Comparison of ENCODE assay signal across 8 mouse cellular contexts in genomic region chr2:165201761-165202751, GRCm38 (mm10). TPM values are rescaled to one million over a fixed set of nuclear protein-coding genes. Genes with fewer than 3 reads are reported as not detected.
DNase-seq lines count a peak whose midpoint lies in the region; ATAC-seq and TF ChIP-seq lines count a peak whose summit lies in the region.

No protein-coding gene starts in this region.

- H3K4me2 ChIP-seq in forebrain, embryonic 12.5 days: peak overlapping the region; percentile 57
- H3K4me2 ChIP-seq in liver, postnatal 0 days (ENCODE audit: low read depth, low read length): peak overlapping the region; percentile 35
- H3K4me2 ChIP-seq in stomach, embryonic 16.5 days (ENCODE audit: low read depth, low read length): peak overlapping the region; percentile 51

- H3K4me1 ChIP-seq in forebrain, embryonic 12.5 days: peaks cover 51% of the 10 kb centered on the region
- H3K4me1 ChIP-seq in liver, postnatal 0 days (ENCODE audit: insufficient read depth): no peaks in the 10 kb centered on the region; the same call in 1 of the 2 replicates
- H3K4me1 ChIP-seq in stomach, embryonic 16.5 days (ENCODE audit: control insufficient read depth, insufficient read depth, low read length): no peaks in the 10 kb centered on the region

- peak; percentile 50; the same call in 1 of the 2 replicates for ATAC-seq in forebrain, embryonic 12.5 days (ENCODE audit: low FRiP score)
- ATAC-seq in liver, postnatal 0 days: 0 out of 2 replicates have a peak, but pooled peaks have one; percentile 23
- no peak for ATAC-seq in stomach, embryonic 16.5 days (ENCODE audit: insufficient read depth, low FRiP score)

- peak; percentile 25 for DNase-seq in gastrocnemius, postnatal 14 days
- no peak for DNase-seq in gastrocnemius, adult 8-10 months (ENCODE audit: low spot score in 2 of 2)
- peak; percentile 76 for DNase-seq in NIH3T3 (ENCODE audit: low read depth)
- peak; percentile 67 to 74 for DNase-seq in layer of hippocampus, adult 18-20 months (ENCODE audit: low spot score in 2 of 2)
- no peak for DNase-seq in liver, postnatal 0 days
- DNase-seq in spleen, adult 18-20 months: no peak

- H3K27me3 ChIP-seq in forebrain, embryonic 12.5 days: peaks cover 36% of the 10 kb centered on the region
- peaks cover 18% of the 10 kb centered on the region for H3K27me3 ChIP-seq in liver, postnatal 0 days (ENCODE audit: insufficient read depth, low read length)
- H3K27me3 ChIP-seq in stomach, embryonic 16.5 days (ENCODE audit: control insufficient read depth, insufficient read depth, low read length): peaks cover 11% of the 10 kb centered on the region; the same call in 1 of the 2 replicates

- peak overlapping the region; percentile 27 for H3K4me3 ChIP-seq in forebrain, embryonic 12.5 days (replicated peaks)
- H3K4me3 ChIP-seq in liver, postnatal 0 days (ENCODE audit: low read depth, low read length): no peak overlapping the region
- peak overlapping the region; percentile 30 for H3K4me3 ChIP-seq in stomach, embryonic 16.5 days (replicated peaks; ENCODE audit: low read length)

- peak overlapping the region; percentile 26; the same call in 1 of the 2 replicates for H3K9ac ChIP-seq in forebrain, embryonic 12.5 days
- no peak overlapping the region for H3K9ac ChIP-seq in liver, postnatal 0 days (replicated peaks)
- 0 out of 2 replicates have a peak overlapping the region, but pooled peaks have one; percentile 26 for H3K9ac ChIP-seq in stomach, embryonic 16.5 days (ENCODE audit: low read length)

- no peaks in the 10 kb centered on the region for H3K9me3 ChIP-seq in forebrain, embryonic 12.5 days
- no peaks in the 10 kb centered on the region for H3K9me3 ChIP-seq in liver, postnatal 0 days (ENCODE audit: low read length)
- no peaks in the 10 kb centered on the region for H3K9me3 ChIP-seq in stomach, embryonic 16.5 days (replicated peaks; ENCODE audit: control insufficient read depth, low read length)

- WGBS in forebrain, embryonic 12.5 days: 3% methylated on average over 28 of the region's 28 CpGs
- 5% methylated on average over 28 of the region's 28 CpGs for WGBS in liver, postnatal 0 days (ENCODE audit: insufficient replicate concordance)
- 5% methylated on average over 28 of the region's 28 CpGs for WGBS in stomach, embryonic 16.5 days

- no peaks in the 10 kb centered on the region for H3K36me3 ChIP-seq in forebrain, embryonic 12.5 days (replicated peaks)
- no peaks in the 10 kb centered on the region for H3K36me3 ChIP-seq in liver, postnatal 0 days (replicated peaks; ENCODE audit: insufficient read depth, low read length)
- H3K36me3 ChIP-seq in stomach, embryonic 16.5 days (ENCODE audit: control insufficient read depth, insufficient read depth, low read length): no peaks in the 10 kb centered on the region

- no peak for TF ChIP-seq CTCF in liver, postnatal 0 days (IDR thresholded peaks at IDR 0.05; ENCODE audit: low read depth)

- TF ChIP-seq EP300 in liver, postnatal 0 days (IDR thresholded peaks at IDR 0.05; ENCODE audit: low read depth): no peak

- intact Hi-C loops in gastrocnemius, postnatal 14 days (cut with DNase I; ENCODE audit: low total_unique reads): no loop called here

- peak overlapping the region; percentile 63 for H3K27ac ChIP-seq in forebrain, embryonic 12.5 days
- H3K27ac ChIP-seq in liver, postnatal 0 days (ENCODE audit: low read depth): no peak overlapping the region
- no peak overlapping the region for H3K27ac ChIP-seq in stomach, embryonic 16.5 days (ENCODE audit: low read length)

RNA-seq across cellular contexts. Expression of gene Cdh22, which starts 32.6 kb away (rescaled TPM):
- under 1 TPM; 0.13 to 0.18 TPM for total RNA-seq in gastrocnemius, postnatal 14 days (2021)
- total RNA-seq in gastrocnemius, adult 8-10 months (2022): under 1 TPM; 0.68 to 0.99 (median 0.95) TPM
- polyA plus RNA-seq in forebrain, embryonic 12.5 days (2016; fragmentation: Nextera tagmentation; extraction: Ambion mirVana): 10.6 and 11.4 TPM in 2 replicates
- 10 to 100 TPM; 14.3 to 23.1 TPM for total RNA-seq in layer of hippocampus, adult 18-20 months (2021)
- polyA plus RNA-seq in liver, postnatal 0 days (2015; fragmentation: Nextera tagmentation; extraction: Ambion mirVana): not detected in 2 replicates
- polyA plus RNA-seq in stomach, embryonic 16.5 days (2015; fragmentation: Nextera tagmentation; extraction: Ambion mirVana): 0.19 and 0.21 TPM in 2 replicates

Comparison
In these comparisons a context has a peak if more than half of its experiments do, and no peak if none do; other contexts are left out.
1. DNase-seq: peak in gastrocnemius, postnatal 14 days (single experiment), NIH3T3 (single experiment) and layer of hippocampus, adult 18-20 months (2 of 2); none in gastrocnemius, adult 8-10 months (0 of 2), liver, postnatal 0 days (single experiment) and spleen, adult 18-20 months (0 of 2).
2. RNA of gene Cdh22, which starts 32.6 kb away (total RNA-seq): 14.3 to 23.1 TPM in layer of hippocampus, adult 18-20 months; 0.68 to 0.99 TPM in gastrocnemius, adult 8-10 months and 0.13 to 0.18 TPM in gastrocnemius, postnatal 14 days; every median in the first group is over 4 times any median in the second.
3. Peak in every context shown above with its lines, with median percentiles within 50 percentile points of each other: H3K4me2 ChIP-seq.